Mouse (Mus musculus) limb, embryonic 11.5 days (tissue): ENCODE data around the gene Ccr8. TPM values are rescaled to one million over a fixed set of nuclear protein-coding genes. Genes with fewer than 3 reads are reported as not detected.

Experiments
- ATAC-seq: fragments of 200-750 bp; cut with Nextera tagmentation; 2 replicates; pipeline ENCODE4 v1.8.0; 2017; ENCODE audit warnings: low read depth; ENCODE audit not compliant: insufficient number of reproducible peaks, low FRiP score, low TSS enrichment
- DNase-seq: peaks from one replicate; pipeline ENCODE4 v3.0.0-alpha.2; 2015; ENCODE audit warnings: low spot score
- H3K27ac ChIP-seq: fragments of 300-500 bp; sonication (generic); replicated peaks from 2 replicates; pipeline ENCODE4 v1.5.1; 2014; ENCODE audit warnings: low read depth, mild to moderate bottlenecking, low read length
- H3K27me3 ChIP-seq: fragments of 300-500 bp; sonication (generic); 2 replicates; pipeline ENCODE4 v1.6.1; 2014; ENCODE audit warnings: mild to moderate bottlenecking, low read length, mixed read lengths; ENCODE audit not compliant: control insufficient read depth, insufficient read depth
- H3K36me3 ChIP-seq: fragments of 300-500 bp; sonication (generic); 2 replicates; pipeline ENCODE4 v1.6.1; 2014; ENCODE audit warnings: mild to moderate bottlenecking, low read length, moderate library complexity, mixed read lengths; ENCODE audit not compliant: control insufficient read depth, insufficient read depth
- H3K4me1 ChIP-seq: fragments of 300-500 bp; sonication (generic); 2 replicates; pipeline ENCODE4 v1.6.1; 2014; ENCODE audit warnings: low read length, mixed read lengths; ENCODE audit not compliant: control insufficient read depth, insufficient read depth
- H3K4me2 ChIP-seq: fragments of 300-500 bp; sonication (generic); 2 replicates; pipeline ENCODE4 v1.6.1; 2014; ENCODE audit warnings: low read depth, mild to moderate bottlenecking, moderate library complexity; ENCODE audit not compliant: severe bottlenecking
- H3K4me3 ChIP-seq: fragments of 300-500 bp; sonication (generic); 2 replicates; pipeline ENCODE4 v1.5.1; 2014; ENCODE audit warnings: low read depth, low read length
- H3K9ac ChIP-seq: fragments of 300-500 bp; sonication (generic); 2 replicates; pipeline ENCODE4 v1.6.1; 2014; ENCODE audit warnings: mild to moderate bottlenecking, low read length
- H3K9me3 ChIP-seq: fragments of 300-500 bp; sonication (generic); 2 replicates; pipeline ENCODE4 v1.6.1; 2016; ENCODE audit warnings: low read length; ENCODE audit not compliant: control insufficient read depth
- WGBS: fragments of 180-500 bp; shearing (Covaris S2); extraction: QIAGEN DNeasy Blood & Tissue Kit; methylation state at CpG from one replicate; pipeline ENCODE4 v1.1.7; 2014; 5-methylcytosine and 5-hydroxymethylcytosine counted together
- polyA plus RNA-seq: library from polyadenylated mRNA; unstranded; fragments of >200 nt; fragmentation: Nextera tagmentation; extraction: Ambion mirVana; gene quantifications from 2 replicates; pipeline ENCODE4 v1.2.1, GENCODE M21; 2014

Ccr8 gene
- polyA plus RNA-seq = not detected in 2 replicates

- 71% methylated on average over 5 of the region's 5 CpGs for WGBS
- H3K9me3 ChIP-seq = peaks cover 4% of the 10 kb centered on the region; the same call in 1 of the 2 replicates
- no peaks in the 10 kb centered on the region for H3K4me1 ChIP-seq
- no peak within 1 kb of the TSS for H3K27ac ChIP-seq
- no peak within 1 kb of the TSS for H3K4me2 ChIP-seq
- no peak for DNase-seq
- H3K27me3 ChIP-seq = no peaks in the 10 kb centered on the region
- no peaks in the 10 kb centered on the region for H3K36me3 ChIP-seq
- H3K9ac ChIP-seq = no peak within 1 kb of the TSS
- no peak for ATAC-seq
- no peak within 1 kb of the TSS for H3K4me3 ChIP-seq
Measured at GRCm38 (mm10) chr9:120091696-120092238, at the start of gene Ccr8. Gene Ccr8 (plus strand): TSS chr9:120092114.

- WGBS = 85% methylated on average over 7 of the region's 7 CpGs
- no peak for ATAC-seq
Measured at GRCm38 (mm10) chr9:120043115-120043514, 48.8 kb upstream of the Ccr8 start.

GRCm38 (mm10) chr9:120048495-120048894, 43.4 kb upstream of the Ccr8 start:
- no peak overlapping the region for H3K27ac ChIP-seq
- H3K4me3 ChIP-seq = no peak overlapping the region
- H3K4me1 ChIP-seq = no peaks in the 10 kb centered on the region
- no peaks in the 10 kb centered on the region for H3K36me3 ChIP-seq
- WGBS = 83% methylated on average over 6 of the region's 6 CpGs
- no peaks in the 10 kb centered on the region for H3K27me3 ChIP-seq
- no peak overlapping the region for H3K4me2 ChIP-seq
- no peaks in the 10 kb centered on the region for H3K9me3 ChIP-seq
- DNase-seq (no peak), ATAC-seq (no peak)
- H3K9ac ChIP-seq = no peak overlapping the region

More at GRCm38 (mm10) chr9:120043115-120043514, 48.8 kb upstream of the Ccr8 start:
- no peak for DNase-seq
- no peaks in the 10 kb centered on the region for H3K9me3 ChIP-seq
- H3K27ac ChIP-seq = no peak overlapping the region
- H3K27me3 ChIP-seq = no peaks in the 10 kb centered on the region
- no peaks in the 10 kb centered on the region for H3K4me1 ChIP-seq
- no peak overlapping the region for H3K4me3 ChIP-seq
- no peaks in the 10 kb centered on the region for H3K36me3 ChIP-seq
- H3K9ac ChIP-seq = no peak overlapping the region
- H3K4me2 ChIP-seq = no peak overlapping the region

- Histone ChIP-seq H3K4me2 (no peak overlapping the region), H3K36me3 (no peaks in the 10 kb centered on the region), H3K9ac (no peak overlapping the region), H3K4me3 (no peak overlapping the region), H3K27ac (no peak overlapping the region), H3K9me3 (no peaks in the 10 kb centered on the region), H3K27me3 (no peaks in the 10 kb centered on the region), H3K4me1 (no peaks in the 10 kb centered on the region)
- DNase-seq (no peak), ATAC-seq (no peak)
- WGBS = 87% methylated on average over 3 of the region's 3 CpGs
Measured at GRCm38 (mm10) chr9:120049407-120049806, 42.5 kb upstream of the Ccr8 start.

GRCm38 (mm10) chr9:120054545-120055277, 37.2 kb upstream of the Ccr8 start:
- no peak overlapping the region for H3K4me3 ChIP-seq
- no peaks in the 10 kb centered on the region for H3K9me3 ChIP-seq
- H3K9ac ChIP-seq = no peak overlapping the region
- H3K36me3 ChIP-seq = no peaks in the 10 kb centered on the region
- WGBS = 60% methylated on average over 8 of the region's 8 CpGs
- no peaks in the 10 kb centered on the region for H3K4me1 ChIP-seq
- H3K27me3 ChIP-seq = no peaks in the 10 kb centered on the region
- no peak overlapping the region for H3K27ac ChIP-seq
- DNase-seq (no peak), ATAC-seq (no peak)
- H3K4me2 ChIP-seq = no peak overlapping the region

GRCm38 (mm10) chr9:120056201-120056600, 35.7 kb upstream of the Ccr8 start:
- 79% methylated on average over 9 of the region's 9 CpGs for WGBS
- ATAC-seq = no peak
- H3K9ac ChIP-seq = no peak overlapping the region

GRCm38 (mm10) chr9:120058730-120059129, 33.2 kb upstream of the Ccr8 start:
- ATAC-seq (no peak), DNase-seq (no peak)
- WGBS = 81% methylated on average over 3 of the region's 3 CpGs
- H3K4me2 ChIP-seq = no peak overlapping the region
- no peak overlapping the region for H3K9ac ChIP-seq
- no peaks in the 10 kb centered on the region for H3K4me1 ChIP-seq
- no peaks in the 10 kb centered on the region for H3K36me3 ChIP-seq
- H3K9me3 ChIP-seq = no peaks in the 10 kb centered on the region
- H3K27me3 ChIP-seq = no peaks in the 10 kb centered on the region
- H3K27ac ChIP-seq = no peak overlapping the region
- no peak overlapping the region for H3K4me3 ChIP-seq

More at GRCm38 (mm10) chr9:120056201-120056600, 35.7 kb upstream of the Ccr8 start:
- no peaks in the 10 kb centered on the region for H3K9me3 ChIP-seq
- no peak overlapping the region for H3K4me2 ChIP-seq
- H3K4me1 ChIP-seq = no peaks in the 10 kb centered on the region
- H3K4me3 ChIP-seq = no peak overlapping the region
- no peaks in the 10 kb centered on the region for H3K36me3 ChIP-seq
- H3K27me3 ChIP-seq = no peaks in the 10 kb centered on the region
- no peak overlapping the region for H3K27ac ChIP-seq
- DNase-seq = no peak

- ATAC-seq = no peak
- H3K27ac ChIP-seq = no peak overlapping the region
Measured at GRCm38 (mm10) chr9:120064317-120064716, 27.6 kb upstream of the Ccr8 start.

More at GRCm38 (mm10) chr9:120064317-120064716, 27.6 kb upstream of the Ccr8 start:
- Histone ChIP-seq H3K4me1 (no peaks in the 10 kb centered on the region), H3K9me3 (no peaks in the 10 kb centered on the region), H3K4me3 (no peak overlapping the region), H3K27me3 (no peaks in the 10 kb centered on the region), H3K36me3 (no peaks in the 10 kb centered on the region), H3K9ac (no peak overlapping the region), H3K4me2 (no peak overlapping the region)
- WGBS = 74% methylated on average over 4 of the region's 4 CpGs
- DNase-seq = no peak
